Mouse (Mus musculus): Measurements from ENCODE around the gene Med21. TPM values are rescaled to one million over a fixed set of nuclear protein-coding genes. Genes with fewer than 3 reads are reported as not detected.

The Med21 gene
- polyA plus RNA-seq, 1 experiment: not detected

GRCm38 (mm10) chr6:146653197-146653596 is 10.8 kb downstream of the Med21 start:
- 29% methylated on average over 3 of the region's 3 CpGs for WGBS
- TF ChIP-seq CTCF (IDR thresholded peaks at IDR 0.05; ENCODE audit: insufficient read depth, low read depth, low read length): no peak
- TF ChIP-seq POLR2A (IDR thresholded peaks at IDR 0.05; ENCODE audit: insufficient read depth, low read depth, low read length): no peak
- Histone ChIP-seq H3K4me1 (ENCODE audit: control insufficient read depth, insufficient read depth, low read length) (no peaks in the 10 kb centered on the region), H3K27ac (ENCODE audit: insufficient read depth, low read depth, low read length) (no peak overlapping the region), H3K4me3 (ENCODE audit: insufficient read depth, low read depth, low read length) (no peak overlapping the region)

DNA sequence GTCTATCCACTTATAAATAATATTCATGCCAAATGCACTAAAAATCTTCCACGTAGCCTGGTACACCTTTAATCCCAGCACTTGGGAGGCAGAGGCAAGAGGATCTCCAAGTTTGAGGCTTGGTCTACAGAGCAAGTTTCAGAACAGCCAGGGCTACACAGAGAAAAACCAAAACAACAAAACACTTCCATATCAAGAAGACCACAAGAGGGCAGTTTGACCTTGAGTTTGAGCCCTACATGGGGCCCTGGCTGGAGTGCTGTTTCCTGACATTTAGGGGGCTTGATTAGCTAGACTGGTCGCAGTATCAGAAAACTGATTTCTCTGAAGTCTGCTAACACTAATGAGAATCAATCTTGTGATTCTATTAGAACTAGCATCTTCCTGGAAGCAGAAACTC is 18.2 kb downstream of the Med21 start:
- WGBS: 67% methylated on average over 2 of the region's 2 CpGs
- Histone ChIP-seq H3K4me3 (ENCODE audit: insufficient read depth, low read depth, low read length) (no peak overlapping the region), H3K4me1 (ENCODE audit: control insufficient read depth, insufficient read depth, low read length) (no peaks in the 10 kb centered on the region), H3K27ac (ENCODE audit: insufficient read depth, low read depth, low read length) (no peak overlapping the region)
- TF ChIP-seq POLR2A (IDR thresholded peaks at IDR 0.05; ENCODE audit: insufficient read depth, low read depth, low read length) (no peak), CTCF (IDR thresholded peaks at IDR 0.05; ENCODE audit: insufficient read depth, low read depth, low read length) (no peak)

GRCm38 (mm10) chr6:146661655-146662054 is 19.3 kb downstream of the Med21 start:
- 85% methylated on average over 5 of the region's 5 CpGs for WGBS
- H3K4me1 ChIP-seq (ENCODE audit: control insufficient read depth, insufficient read depth, low read length): no peaks in the 10 kb centered on the region
- no peak overlapping the region for H3K4me3 ChIP-seq (ENCODE audit: insufficient read depth, low read depth, low read length)
- TF ChIP-seq CTCF (IDR thresholded peaks at IDR 0.05; ENCODE audit: insufficient read depth, low read depth, low read length) (no peak), POLR2A (IDR thresholded peaks at IDR 0.05; ENCODE audit: insufficient read depth, low read depth, low read length) (no peak)
- no peak overlapping the region for H3K27ac ChIP-seq (ENCODE audit: insufficient read depth, low read depth, low read length)

- no peaks in the 10 kb centered on the region for H3K4me1 ChIP-seq (ENCODE audit: control insufficient read depth, insufficient read depth, low read length)
- TF ChIP-seq POLR2A (IDR thresholded peaks at IDR 0.05; ENCODE audit: insufficient read depth, low read depth, low read length) (no peak), CTCF (IDR thresholded peaks at IDR 0.05; ENCODE audit: insufficient read depth, low read depth, low read length) (peak; percentile 57; the same call in 1 of the 2 replicates)
- no peak overlapping the region for H3K4me3 ChIP-seq (ENCODE audit: insufficient read depth, low read depth, low read length)
- no peak overlapping the region for H3K27ac ChIP-seq (ENCODE audit: insufficient read depth, low read depth, low read length)
- WGBS: 34% methylated on average over 5 of the region's 5 CpGs
Observed at GRCm38 (mm10) chr6:146662679-146663078, 20.3 kb downstream of the Med21 start.

DNA sequence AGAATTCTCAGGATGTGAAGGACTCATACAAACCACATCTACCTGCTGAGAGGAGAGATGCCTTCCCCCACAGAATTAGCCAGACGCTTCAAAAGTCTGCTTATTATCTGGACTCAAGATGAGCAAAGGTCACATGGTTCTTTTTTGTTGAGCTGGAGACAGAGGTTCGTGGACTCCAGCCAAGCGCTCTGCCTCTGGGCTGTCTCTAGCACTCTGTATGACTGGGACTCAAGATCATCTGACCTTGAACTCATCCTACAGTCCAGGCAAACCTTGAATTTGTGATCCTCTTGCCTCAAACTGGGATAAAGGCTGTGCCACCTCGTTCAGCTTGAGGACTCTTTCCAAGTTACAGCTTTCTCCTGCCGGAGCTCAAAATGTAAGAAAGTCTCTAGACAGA is 21.8 kb downstream of the Med21 start:
- no peak overlapping the region for H3K4me3 ChIP-seq (ENCODE audit: insufficient read depth, low read depth, low read length)
- WGBS: 59% methylated on average over 5 of the region's 5 CpGs
- no peak overlapping the region for H3K27ac ChIP-seq (ENCODE audit: insufficient read depth, low read depth, low read length)
- TF ChIP-seq CTCF (IDR thresholded peaks at IDR 0.05; ENCODE audit: insufficient read depth, low read depth, low read length): no peak
- TF ChIP-seq POLR2A (IDR thresholded peaks at IDR 0.05; ENCODE audit: insufficient read depth, low read depth, low read length): no peak
- no peaks in the 10 kb centered on the region for H3K4me1 ChIP-seq (ENCODE audit: control insufficient read depth, insufficient read depth, low read length)

DNA sequence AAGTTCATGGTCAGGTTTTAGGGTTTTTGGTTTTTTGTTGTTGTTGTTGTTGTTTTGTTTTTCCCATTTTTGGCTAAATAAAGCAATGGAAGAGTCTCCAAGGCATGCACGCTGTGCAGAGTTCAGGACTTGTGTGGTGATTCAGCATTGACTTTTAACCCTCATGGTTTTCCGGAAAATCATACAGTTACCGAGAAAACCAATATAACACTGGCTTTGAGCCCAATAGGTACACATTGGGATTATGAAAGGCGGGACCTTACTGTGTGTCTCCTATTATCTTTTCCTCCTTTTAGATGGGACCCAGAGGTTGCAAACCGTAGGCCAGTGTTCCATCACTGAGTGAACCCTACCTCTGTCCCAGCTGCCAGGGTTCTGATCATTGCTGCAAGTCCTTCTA is 22.6 kb downstream of the Med21 start:
- TF ChIP-seq POLR2A (IDR thresholded peaks at IDR 0.05; ENCODE audit: insufficient read depth, low read depth, low read length) (no peak), CTCF (IDR thresholded peaks at IDR 0.05; ENCODE audit: insufficient read depth, low read depth, low read length) (no peak)
- Histone ChIP-seq H3K27ac (ENCODE audit: insufficient read depth, low read depth, low read length) (no peak overlapping the region), H3K4me1 (ENCODE audit: control insufficient read depth, insufficient read depth, low read length) (no peaks in the 10 kb centered on the region), H3K4me3 (ENCODE audit: insufficient read depth, low read depth, low read length) (no peak overlapping the region)
- 91% methylated on average over 5 of the region's 5 CpGs for WGBS

- Histone ChIP-seq H3K4me1 (ENCODE audit: control insufficient read depth, insufficient read depth, low read length) (no peaks in the 10 kb centered on the region), H3K27ac (ENCODE audit: insufficient read depth, low read depth, low read length) (no peak overlapping the region), H3K4me3 (ENCODE audit: insufficient read depth, low read depth, low read length) (no peak overlapping the region)
- whole genome bisulfite sequencing: 84% methylated on average over 2 of the region's 2 CpGs
- TF ChIP-seq POLR2A (IDR thresholded peaks at IDR 0.05; ENCODE audit: insufficient read depth, low read depth, low read length) (no peak), CTCF (IDR thresholded peaks at IDR 0.05; ENCODE audit: insufficient read depth, low read depth, low read length) (no peak)
Observed at GRCm38 (mm10) chr6:146665408-146665807, 23.1 kb downstream of the Med21 start.

- TF ChIP-seq POLR2A (IDR thresholded peaks at IDR 0.05; ENCODE audit: insufficient read depth, low read depth, low read length) (no peak), CTCF (IDR thresholded peaks at IDR 0.05; ENCODE audit: insufficient read depth, low read depth, low read length) (no peak)
- Histone ChIP-seq H3K4me1 (ENCODE audit: control insufficient read depth, insufficient read depth, low read length) (peaks cover 3% of the 10 kb centered on the region), H3K4me3 (ENCODE audit: insufficient read depth, low read depth, low read length) (no peak overlapping the region), H3K27ac (ENCODE audit: insufficient read depth, low read depth, low read length) (no peak overlapping the region)
- WGBS: 81% methylated on average over 6 of the region's 6 CpGs
Observed at GRCm38 (mm10) chr6:146666811-146667210, 24.5 kb downstream of the Med21 start.

DNA sequence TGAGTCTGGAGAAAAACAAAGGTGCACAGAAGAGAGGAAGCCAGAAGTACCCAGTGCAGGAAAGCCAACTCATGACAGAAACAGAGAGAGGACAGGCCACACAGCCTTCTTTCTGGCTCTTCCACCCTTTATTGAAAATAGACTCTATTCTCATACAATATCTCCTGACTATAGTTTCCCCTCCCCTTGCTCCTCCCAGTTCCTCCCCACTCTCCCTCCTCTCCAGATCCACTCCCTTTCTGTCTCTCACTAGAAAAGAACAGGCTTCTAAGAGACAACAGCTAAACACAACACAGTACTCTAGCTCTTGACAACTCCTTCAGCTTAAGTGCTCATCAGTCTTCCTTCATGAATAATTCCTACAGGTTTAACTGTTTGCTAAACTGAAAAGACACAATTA is 26.3 kb downstream of the Med21 start:
- TF ChIP-seq CTCF (IDR thresholded peaks at IDR 0.05; ENCODE audit: insufficient read depth, low read depth, low read length) (no peak), POLR2A (IDR thresholded peaks at IDR 0.05; ENCODE audit: insufficient read depth, low read depth, low read length) (no peak)

More for the DNA sequence above, 26.3 kb downstream of the Med21 start:
- Histone ChIP-seq H3K4me3 (ENCODE audit: insufficient read depth, low read depth, low read length) (no peak overlapping the region), H3K4me1 (ENCODE audit: control insufficient read depth, insufficient read depth, low read length) (peaks cover 3% of the 10 kb centered on the region), H3K27ac (ENCODE audit: insufficient read depth, low read depth, low read length) (no peak overlapping the region)
